Mouse (Mus musculus): ENCODE results near the gene Bicra. TPM values are rescaled to one million over a fixed set of nuclear protein-coding genes. Genes with fewer than 3 reads are reported as not detected.
A peak's percentile ranks its signal among the peaks of the same experiment; 100 is the strongest.

Gene Bicra
- polyA plus RNA-seq, 1 experiment from 2014 or later, result 1.6 TPM

- Histone ChIP-seq H3K9ac (ENCODE audit: low read depth, low read length) (no peak overlapping the region), H3K9me3 (ENCODE audit: control insufficient read depth) (no peaks in the 10 kb centered on the region), H3K4me1 (replicated peaks; ENCODE audit: control insufficient read depth, insufficient read depth, low read length) (peaks cover 3% of the 10 kb centered on the region; the same call in 1 of the 2 replicates), H3K4me2 (replicated peaks; ENCODE audit: low read depth) (no peak overlapping the region), H3K36me3 (ENCODE audit: control insufficient read depth, insufficient read depth) (peaks cover 47% of the 10 kb centered on the region), H3K27ac (ENCODE audit: low read depth, low read length) (no peak overlapping the region), H3K27me3 (replicated peaks; ENCODE audit: control insufficient read depth, insufficient read depth, low read length) (no peaks in the 10 kb centered on the region), H3K4me3 (ENCODE audit: low read depth, low read length) (no peak overlapping the region)
- TF ChIP-seq CTCF (IDR thresholded peaks at IDR 0.05; ENCODE audit: low read depth), result no peak
- no peak for ATAC-seq
- WGBS, result 81% methylated on average over 3 of the region's 3 CpGs
Measured at GRCm38 (mm10) chr7:15991764-15992163, 56.0 kb downstream of the Bicra start.

GRCm38 (mm10) chr7:15987661-15988356, 59.9 kb downstream of the Bicra start:
- peaks cover 39% of the 10 kb centered on the region for H3K36me3 ChIP-seq (ENCODE audit: control insufficient read depth, insufficient read depth)
- H3K9ac ChIP-seq (ENCODE audit: low read depth, low read length), result no peak overlapping the region
- WGBS, result 95% methylated on average over 16 of the region's 16 CpGs
- no peak overlapping the region for H3K27ac ChIP-seq (ENCODE audit: low read depth, low read length)
- H3K4me2 ChIP-seq (replicated peaks; ENCODE audit: low read depth), result no peak overlapping the region
- TF ChIP-seq CTCF (IDR thresholded peaks at IDR 0.05; ENCODE audit: low read depth), result no peak
- no peak for ATAC-seq
- H3K9me3 ChIP-seq (ENCODE audit: control insufficient read depth), result no peaks in the 10 kb centered on the region
- H3K4me3 ChIP-seq (ENCODE audit: low read depth, low read length), result no peak overlapping the region
- H3K4me1 ChIP-seq (replicated peaks; ENCODE audit: control insufficient read depth, insufficient read depth, low read length), result no peaks in the 10 kb centered on the region
- no peaks in the 10 kb centered on the region for H3K27me3 ChIP-seq (replicated peaks; ENCODE audit: control insufficient read depth, insufficient read depth, low read length)

- Histone ChIP-seq H3K27ac (ENCODE audit: low read depth, low read length) (no peak overlapping the region), H3K36me3 (ENCODE audit: control insufficient read depth, insufficient read depth) (peaks cover 44% of the 10 kb centered on the region), H3K9me3 (ENCODE audit: control insufficient read depth) (no peaks in the 10 kb centered on the region), H3K4me3 (ENCODE audit: low read depth, low read length) (no peak overlapping the region), H3K4me1 (replicated peaks; ENCODE audit: control insufficient read depth, insufficient read depth, low read length) (no peaks in the 10 kb centered on the region), H3K4me2 (replicated peaks; ENCODE audit: low read depth) (no peak overlapping the region), H3K9ac (ENCODE audit: low read depth, low read length) (no peak overlapping the region), H3K27me3 (replicated peaks; ENCODE audit: control insufficient read depth, insufficient read depth, low read length) (no peaks in the 10 kb centered on the region)
- no peak for ATAC-seq
- TF ChIP-seq CTCF (IDR thresholded peaks at IDR 0.05; ENCODE audit: low read depth), result peak; percentile 84
- WGBS, result 30% methylated on average over 4 of the region's 4 CpGs
Measured at GRCm38 (mm10) chr7:15982729-15983407, 64.9 kb downstream of the Bicra start.

GRCm38 (mm10) chr7:15981538-15981937, 66.2 kb downstream of the Bicra start:
- Histone ChIP-seq H3K4me2 (replicated peaks; ENCODE audit: low read depth) (no peak overlapping the region), H3K27me3 (replicated peaks; ENCODE audit: control insufficient read depth, insufficient read depth, low read length) (no peaks in the 10 kb centered on the region), H3K4me1 (replicated peaks; ENCODE audit: control insufficient read depth, insufficient read depth, low read length) (no peaks in the 10 kb centered on the region), H3K9ac (ENCODE audit: low read depth, low read length) (no peak overlapping the region), H3K4me3 (ENCODE audit: low read depth, low read length) (no peak overlapping the region), H3K36me3 (ENCODE audit: control insufficient read depth, insufficient read depth) (peaks cover 43% of the 10 kb centered on the region; the same call in 1 of the 2 replicates), H3K27ac (ENCODE audit: low read depth, low read length) (no peak overlapping the region), H3K9me3 (ENCODE audit: control insufficient read depth) (no peaks in the 10 kb centered on the region)
- no peak for ATAC-seq
- no peak for TF ChIP-seq CTCF (IDR thresholded peaks at IDR 0.05; ENCODE audit: low read depth)
- WGBS, result 69% methylated on average over 4 of the region's 4 CpGs

- 73% methylated on average over 8 of the region's 8 CpGs for WGBS
- no peak overlapping the region for H3K4me2 ChIP-seq (replicated peaks; ENCODE audit: low read depth)
- TF ChIP-seq CTCF (IDR thresholded peaks at IDR 0.05; ENCODE audit: low read depth), result no peak
- H3K36me3 ChIP-seq (ENCODE audit: control insufficient read depth, insufficient read depth), result peaks cover 47% of the 10 kb centered on the region; the same call in 1 of the 2 replicates
- no peak overlapping the region for H3K27ac ChIP-seq (ENCODE audit: low read depth, low read length)
- no peaks in the 10 kb centered on the region for H3K9me3 ChIP-seq (ENCODE audit: control insufficient read depth)
- H3K4me1 ChIP-seq (replicated peaks; ENCODE audit: control insufficient read depth, insufficient read depth, low read length), result no peaks in the 10 kb centered on the region
- no peak overlapping the region for H3K4me3 ChIP-seq (ENCODE audit: low read depth, low read length)
- H3K9ac ChIP-seq (ENCODE audit: low read depth, low read length), result no peak overlapping the region
- ATAC-seq, result no peak
- H3K27me3 ChIP-seq (replicated peaks; ENCODE audit: control insufficient read depth, insufficient read depth, low read length), result no peaks in the 10 kb centered on the region
Measured at GRCm38 (mm10) chr7:15980246-15980645, 67.5 kb downstream of the Bicra start.

- Histone ChIP-seq H3K36me3 (ENCODE audit: control insufficient read depth, insufficient read depth) (peaks cover 72% of the 10 kb centered on the region), H3K27ac (ENCODE audit: low read depth, low read length) (no peak overlapping the region), H3K4me2 (replicated peaks; ENCODE audit: low read depth) (no peak overlapping the region), H3K4me3 (ENCODE audit: low read depth, low read length) (no peak overlapping the region), H3K27me3 (replicated peaks; ENCODE audit: control insufficient read depth, insufficient read depth, low read length) (no peaks in the 10 kb centered on the region), H3K9me3 (ENCODE audit: control insufficient read depth) (no peaks in the 10 kb centered on the region), H3K9ac (ENCODE audit: low read depth, low read length) (no peak overlapping the region), H3K4me1 (replicated peaks; ENCODE audit: control insufficient read depth, insufficient read depth, low read length) (no peaks in the 10 kb centered on the region)
- ATAC-seq, result peak; percentile 17; the same call in 1 of the 2 replicates
- peak; percentile 89 for TF ChIP-seq CTCF (IDR thresholded peaks at IDR 0.05; ENCODE audit: low read depth)
- WGBS, result 74% methylated on average over 4 of the region's 4 CpGs
Measured at GRCm38 (mm10) chr7:15975904-15976303, 71.8 kb downstream of the Bicra start.
